Mouse (Mus musculus) liver, embryonic 15.5 days (tissue): ENCODE results near the gene Tomm6. TPM values are rescaled to one million over a fixed set of nuclear protein-coding genes. Genes with fewer than 3 reads are reported as not detected.

ENCODE experiments used
- ATAC-seq: fragments of 200-750 bp; cut with Nextera tagmentation; 2 replicates; pipeline ENCODE4 v1.8.0; 2017; ENCODE audit warnings: moderate number of reproducible peaks, mild to moderate bottlenecking, moderate library complexity; ENCODE audit not compliant: insufficient read depth
- H3K27ac ChIP-seq: fragments of 300-500 bp; sonication (generic); replicated peaks from 2 replicates; pipeline ENCODE4 v1.5.1; 2015; ENCODE audit warnings: mild to moderate bottlenecking, inconsistent platforms
- H3K27me3 ChIP-seq: fragments of 300-500 bp; sonication (generic); 2 replicates; pipeline ENCODE4 v1.6.1; 2015; ENCODE audit warnings: mild to moderate bottlenecking, inconsistent platforms
- H3K36me3 ChIP-seq: fragments of 300-500 bp; sonication (generic); replicated peaks from 2 replicates; pipeline ENCODE4 v1.6.1; 2015; ENCODE audit warnings: moderate library complexity, mild to moderate bottlenecking, inconsistent platforms
- H3K4me1 ChIP-seq: fragments of 300-500 bp; sonication (generic); replicated peaks from 2 replicates; pipeline ENCODE4 v1.6.1; 2015; ENCODE audit warnings: inconsistent platforms
- H3K4me2 ChIP-seq: fragments of 300-500 bp; sonication (generic); 2 replicates; pipeline ENCODE4 v1.6.1; 2015; ENCODE audit warnings: moderate library complexity, mild to moderate bottlenecking, inconsistent platforms
- H3K4me3 ChIP-seq: fragments of 300-500 bp; sonication (generic); replicated peaks from 2 replicates; pipeline ENCODE4 v1.5.1; 2015; ENCODE audit warnings: mild to moderate bottlenecking, inconsistent platforms
- H3K9ac ChIP-seq: fragments of 300-500 bp; sonication (generic); 2 replicates; pipeline ENCODE4 v1.6.1; 2015; ENCODE audit warnings: moderate library complexity, mild to moderate bottlenecking, inconsistent platforms
- H3K9me3 ChIP-seq: fragments of 300-500 bp; sonication (generic); replicated peaks from 2 replicates; pipeline ENCODE4 v1.6.1; 2016; ENCODE audit warnings: inconsistent platforms
- WGBS: fragments of 180-500 bp; shearing (Covaris S2); methylation state at CpG from one replicate; pipeline ENCODE4 v1.1.7; 2015; ENCODE audit warnings: mixed read lengths; ENCODE audit not compliant: insufficient replicate concordance; 5-methylcytosine and 5-hydroxymethylcytosine counted together
- polyA plus RNA-seq: library from polyadenylated mRNA; unstranded; fragments of >200 nt; fragmentation: Nextera tagmentation; extraction: Ambion mirVana; gene quantifications from 2 replicates; pipeline ENCODE4 v1.2.1, GENCODE M21; 2015

Tomm6 gene
- polyA plus RNA-seq, 1 experiment from 2014 or later: 205 TPM

GRCm38 (mm10) chr17:47648966-47649365, 39.2 kb downstream of the Tomm6 start:
- WGBS: 63% methylated on average over 4 of the region's 4 CpGs
- Histone ChIP-seq H3K9ac (no peak overlapping the region), H3K4me1 (peaks cover 7% of the 10 kb centered on the region; the same call in 1 of the 2 replicates), H3K27me3 (no peaks in the 10 kb centered on the region), H3K9me3 (no peaks in the 10 kb centered on the region), H3K4me3 (no peak overlapping the region), H3K27ac (no peak overlapping the region), H3K4me2 (no peak overlapping the region), H3K36me3 (peaks cover 30% of the 10 kb centered on the region)
- no peak for ATAC-seq

DNA sequence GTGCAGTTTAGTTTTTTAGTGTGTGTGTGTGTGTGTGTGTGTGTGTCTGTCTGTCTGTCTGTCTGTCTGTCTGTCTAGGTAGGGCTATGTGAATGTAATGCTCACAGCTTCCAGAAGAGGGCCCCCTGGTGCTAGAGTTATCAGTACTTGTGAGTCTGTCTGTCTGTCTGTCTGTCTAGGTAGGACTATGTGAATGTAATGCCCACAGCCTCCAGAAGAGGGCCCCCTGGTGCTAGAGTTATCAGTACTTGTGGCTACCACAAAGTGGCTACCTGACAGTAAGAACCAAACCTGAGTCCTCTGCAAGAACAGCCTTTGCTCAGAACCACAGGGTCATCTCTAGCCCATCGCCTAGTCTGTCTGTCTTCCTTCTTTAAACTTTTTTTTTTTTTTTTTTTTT, 41.5 kb downstream of the Tomm6 start:
- 79% methylated on average over 1 of the region's 1 CpGs for WGBS
- peak; percentile 58; the same call in 1 of the 2 replicates for ATAC-seq

DNA sequence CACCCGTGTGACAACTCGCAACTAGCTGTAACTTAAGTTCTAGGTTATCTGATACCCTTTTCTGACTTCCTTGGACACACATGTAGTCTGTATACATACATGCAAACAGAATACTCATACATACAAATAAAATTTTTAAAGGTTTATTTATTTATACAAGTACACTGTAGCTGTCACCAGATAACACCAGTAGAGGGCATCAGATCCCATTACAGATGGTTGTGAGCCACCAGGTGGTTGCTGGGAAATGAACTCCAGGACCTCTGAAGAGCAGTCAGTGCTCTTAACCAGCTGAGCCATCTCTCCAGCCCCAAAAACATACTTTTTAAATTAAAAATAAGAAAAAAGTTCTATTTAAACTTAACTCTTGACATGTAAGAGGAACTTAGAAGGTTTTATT, 45.2 kb downstream of the Tomm6 start:
- Histone ChIP-seq H3K27me3 (no peaks in the 10 kb centered on the region), H3K9ac (no peak overlapping the region), H3K4me3 (no peak overlapping the region), H3K4me2 (no peak overlapping the region), H3K27ac (no peak overlapping the region), H3K36me3 (no peaks in the 10 kb centered on the region), H3K9me3 (no peaks in the 10 kb centered on the region), H3K4me1 (peaks cover 3% of the 10 kb centered on the region; the same call in 1 of the 2 replicates)
- no peak for ATAC-seq
- 74% methylated on average over 2 of the region's 2 CpGs for WGBS

More for the DNA sequence above, 41.5 kb downstream of the Tomm6 start:
- H3K4me1 ChIP-seq: peaks cover 7% of the 10 kb centered on the region; the same call in 1 of the 2 replicates
- H3K27me3 ChIP-seq: no peaks in the 10 kb centered on the region
- no peaks in the 10 kb centered on the region for H3K9me3 ChIP-seq
- peaks cover 15% of the 10 kb centered on the region for H3K36me3 ChIP-seq
- H3K9ac ChIP-seq: no peak overlapping the region
- H3K27ac ChIP-seq: no peak overlapping the region; the same call in 1 of the 2 replicates
- no peak overlapping the region for H3K4me2 ChIP-seq
- H3K4me3 ChIP-seq: no peak overlapping the region

Other genes starting within 250 kb of the Tomm6 start
- gene Taf8, start 186.1 kb downstream of the Tomm6 start, polyA plus RNA-seq: 14.7 and 15.2 TPM in 2 replicates
- gene Ccnd3, start 183.3 kb downstream of the Tomm6 start, polyA plus RNA-seq: 422 and 473 TPM in 2 replicates
- gene Bysl, start 76.9 kb downstream of the Tomm6 start, polyA plus RNA-seq: 16.5 and 18.0 TPM in 2 replicates
- 21.6 and 26.0 TPM in 2 replicates for gene Med20, start 76.8 kb downstream of the Tomm6 start, polyA plus RNA-seq
- 2.1 and 2.4 TPM in 2 replicates for gene Gm20517, start 76.8 kb downstream of the Tomm6 start, polyA plus RNA-seq
- gene Usp49, start 57.7 kb downstream of the Tomm6 start, polyA plus RNA-seq: 2.8 and 3.7 TPM in 2 replicates
- 1.5 and 1.6 TPM in 2 replicates for gene Frs3, start 644 bp upstream of the Tomm6 start, polyA plus RNA-seq
- 0.07 TPM in 1 of 2 replicates, not detected in the other for gene Gm21981, start 6.1 kb upstream of the Tomm6 start, polyA plus RNA-seq
- not detected in 2 replicates for gene Prickle4, start 6.3 kb upstream of the Tomm6 start, polyA plus RNA-seq
- gene Pgc, start 38.5 kb upstream of the Tomm6 start, polyA plus RNA-seq: not detected in 2 replicates
- gene Tfeb, start 48.6 kb upstream of the Tomm6 start, polyA plus RNA-seq: 4.6 and 5.3 TPM in 2 replicates
- 0.76 and 1.2 TPM in 2 replicates for gene Mdfi, start 146.3 kb upstream of the Tomm6 start, polyA plus RNA-seq
- gene Foxp4, start 236.3 kb upstream of the Tomm6 start, polyA plus RNA-seq: 4.6 and 4.8 TPM in 2 replicates